Mouse (Mus musculus) MEL (cell line): ENCODE measurements around the gene Stard10. TPM values are rescaled to one million over a fixed set of nuclear protein-coding genes. Genes with fewer than 3 reads are reported as not detected.

Experiments
- DNase-seq: peaks from one replicate; pipeline ENCODE4 v3.0.0; 2011; ENCODE audit warnings: low read depth, low spot score
- H3K27ac ChIP-seq: 2 replicates; pipeline ENCODE4 v1.5.1; 2012; ENCODE audit warnings: low read depth, mild to moderate bottlenecking, control low read depth, low read length, moderate library complexity; ENCODE audit not compliant: control insufficient read depth
- H3K27me3 ChIP-seq, 2 experiments: fragments of 150-350 bp in 1 of 2; sonication (generic) in 1 of 2; 2 replicates each; pipeline ENCODE4 v1.6.1; 2012; ENCODE audit warnings: low read length in 2 of 2, mild to moderate bottlenecking in 2 of 2, improper control_type of control experiment in 1 of 2, moderate library complexity in 1 of 2; ENCODE audit not compliant: insufficient read depth in 2 of 2, control insufficient read depth in 1 of 2
- H3K36me3 ChIP-seq, 2 experiments: 2 replicates each; pipeline ENCODE4 v1.6.1; 2012 to 2014; ENCODE audit warnings: low read length in 2 of 2, improper control_type of control experiment in 1 of 2, inconsistent platforms in 1 of 2, mild to moderate bottlenecking in 1 of 2; ENCODE audit not compliant: insufficient read depth in 2 of 2, control insufficient read depth in 1 of 2
- H3K4me1 ChIP-seq, 2 experiments: fragments of 150-350 bp in 1 of 2; sonication (generic) in 1 of 2; 2 replicates each; pipeline ENCODE4 v1.6.1; 2012; ENCODE audit warnings: low read length in 2 of 2, improper control_type of control experiment in 1 of 2, mild to moderate bottlenecking in 1 of 2; ENCODE audit not compliant: insufficient read depth in 2 of 2, control insufficient read depth in 1 of 2
- H3K4me3 ChIP-seq, 2 experiments: fragments of 150-350 bp in 1 of 2; sonication (generic) in 1 of 2; 2 replicates each; pipeline ENCODE4 v1.5.1; 2012; ENCODE audit warnings: low read depth in 2 of 2, low read length in 2 of 2, mild to moderate bottlenecking in 2 of 2, moderate library complexity in 2 of 2, control low read depth in 1 of 2, improper control_type of control experiment in 1 of 2; ENCODE audit not compliant: control insufficient read depth in 1 of 2, insufficient read depth in 1 of 2
- H3K79me2 ChIP-seq: 2 replicates; pipeline ENCODE4 v1.6.1; 2012; ENCODE audit warnings: mild to moderate bottlenecking, low read length, moderate library complexity; ENCODE audit not compliant: control insufficient read depth, poor library complexity, insufficient read depth
- H3K9ac ChIP-seq: 2 replicates; pipeline ENCODE4 v1.6.1; 2012; ENCODE audit warnings: low read depth, mild to moderate bottlenecking, control low read depth, low read length, moderate library complexity; ENCODE audit not compliant: control insufficient read depth, poor library complexity, severe bottlenecking
- H3K9me3 ChIP-seq: fragments of 150-350 bp; sonication (generic); replicated peaks from 2 replicates; pipeline ENCODE4 v1.6.1; 2012; ENCODE audit warnings: mild to moderate bottlenecking, low read length, improper control_type of control experiment, moderate library complexity; ENCODE audit not compliant: insufficient read depth
- BHLHE40 ChIP-seq: IDR thresholded peaks from 2 replicates; pipeline ENCODE4 v1.6.1; 2012; ENCODE audit warnings: low read depth, mild to moderate bottlenecking, inconsistent platforms, low read length, improper control_type of control experiment, borderline replicate concordance
- CHD1 ChIP-seq: IDR thresholded peaks from 2 replicates; pipeline ENCODE4 v1.6.1; 2012; ENCODE audit warnings: low read depth, mild to moderate bottlenecking, inconsistent platforms, low read length, improper control_type of control experiment
- CHD2 ChIP-seq: IDR thresholded peaks from 2 replicates; pipeline ENCODE4 v1.6.1; 2011; ENCODE audit warnings: low read length, improper control_type of control experiment
- E2F4 ChIP-seq: IDR thresholded peaks from 2 replicates; pipeline ENCODE4 v1.6.1; 2011; ENCODE audit warnings: low read depth, low read length, improper control_type of control experiment, borderline replicate concordance
- ETS1 ChIP-seq: IDR thresholded peaks from 2 replicates; pipeline ENCODE4 v1.6.1; 2012; ENCODE audit warnings: low read depth, mild to moderate bottlenecking, inconsistent platforms, low read length, improper control_type of control experiment, moderate library complexity
- GATA1 ChIP-seq: IDR thresholded peaks from 2 replicates; pipeline ENCODE4 v1.6.1; 2011; ENCODE audit warnings: low read depth, low read length, improper control_type of control experiment
- JUND ChIP-seq: IDR thresholded peaks from 2 replicates; pipeline ENCODE4 v1.6.1; 2011; ENCODE audit warnings: low read depth, mild to moderate bottlenecking, improper control_type of control experiment, low read length
- KAT2A ChIP-seq: conservative IDR thresholded peaks from 2 replicates; pipeline ENCODE4 v1.6.1; 2012; ENCODE audit warnings: low read depth, low read length, improper control_type of control experiment, inconsistent platforms
- MAX ChIP-seq: IDR thresholded peaks from 2 replicates; pipeline ENCODE4 v1.6.1; 2011; ENCODE audit warnings: low read length, improper control_type of control experiment
- MAZ ChIP-seq: IDR thresholded peaks from 2 replicates; pipeline ENCODE4 v1.6.1; 2012; ENCODE audit warnings: low read depth, mild to moderate bottlenecking, inconsistent platforms, low read length, improper control_type of control experiment
- MYB ChIP-seq: IDR thresholded peaks from 2 replicates; pipeline ENCODE4 v1.6.1; 2011; ENCODE audit warnings: mild to moderate bottlenecking, low read depth, low read length, improper control_type of control experiment
- NELFE ChIP-seq: IDR thresholded peaks from 2 replicates; pipeline ENCODE4 v1.6.1; 2011; ENCODE audit warnings: low read depth, low read length, improper control_type of control experiment
- POLR2A ChIP-seq, 2 experiments: IDR thresholded peaks; 2 replicates each; pipeline ENCODE4 v1.6.1; 2011 to 2012; ENCODE audit warnings: low read length in 2 of 2, mild to moderate bottlenecking in 2 of 2, control low read depth in 1 of 2, improper control_type of control experiment in 1 of 2, low read depth in 1 of 2, moderate library complexity in 1 of 2; ENCODE audit not compliant: control insufficient read depth in 1 of 2, insufficient read depth in 1 of 2, poor library complexity in 1 of 2
- POLR2AphosphoS5 ChIP-seq: IDR thresholded peaks from 2 replicates; pipeline ENCODE4 v1.6.1; 2012; ENCODE audit warnings: low read depth, borderline replicate concordance, mild to moderate bottlenecking, inconsistent platforms, low read length, moderate library complexity, mixed read lengths
- RAD21 ChIP-seq: IDR thresholded peaks from 2 replicates; pipeline ENCODE4 v1.6.1; 2011; ENCODE audit warnings: mild to moderate bottlenecking, low read depth, low read length, improper control_type of control experiment
- RCOR1 ChIP-seq: IDR thresholded peaks from 2 replicates; pipeline ENCODE4 v1.6.1; 2012; ENCODE audit warnings: low read depth, mild to moderate bottlenecking, inconsistent platforms, low read length, improper control_type of control experiment
- SIN3A ChIP-seq: IDR thresholded peaks from 2 replicates; pipeline ENCODE4 v1.6.1; 2012; ENCODE audit warnings: low read length, improper control_type of control experiment, inconsistent platforms
- TAL1 ChIP-seq: IDR thresholded peaks from 2 replicates; pipeline ENCODE4 v1.6.1; 2012; ENCODE audit warnings: mild to moderate bottlenecking, inconsistent platforms, low read length, moderate library complexity, mixed read lengths
- TCF12 ChIP-seq: IDR thresholded peaks from 2 replicates; pipeline ENCODE4 v1.6.1; 2014; ENCODE audit warnings: low read depth, mild to moderate bottlenecking, inconsistent platforms, low read length, improper control_type of control experiment, moderate library complexity
- USF2 ChIP-seq, 2 experiments: IDR thresholded peaks; 2 replicates each; pipeline ENCODE4 v1.6.1; 2011 to 2012; ENCODE audit warnings: improper control_type of control experiment in 2 of 2, low read length in 2 of 2, borderline replicate concordance in 1 of 2, inconsistent platforms in 1 of 2, low read depth in 1 of 2, mild to moderate bottlenecking in 1 of 2; ENCODE audit not compliant: insufficient read depth in 1 of 2
- ZC3H11A ChIP-seq: IDR thresholded peaks from 2 replicates; pipeline ENCODE4 v1.6.1; 2012; ENCODE audit warnings: low read depth, mild to moderate bottlenecking, inconsistent platforms, low read length, improper control_type of control experiment
- ZKSCAN1 ChIP-seq: IDR thresholded peaks from 2 replicates; pipeline ENCODE4 v1.6.1; 2012; ENCODE audit warnings: low read depth, mild to moderate bottlenecking, inconsistent platforms, low read length, improper control_type of control experiment, moderate library complexity
- ZNF384 ChIP-seq: IDR thresholded peaks from 2 replicates; pipeline ENCODE4 v1.6.1; 2012; ENCODE audit warnings: low read depth, mild to moderate bottlenecking, inconsistent platforms, low read length, improper control_type of control experiment
- polyA plus RNA-seq, 2 experiments: library from polyadenylated mRNA; stranded (reverse) in 1 of 2; unstranded in 1 of 2; fragments of >175 nt in 1 of 2; fragments of >200 nt in 1 of 2; gene quantifications; 2 replicates each; pipeline versions ENCODE4 v1.2.1 to v1.2.4; 2012; ENCODE audit warnings: low replicate concordance in 2 of 2, low read depth in 1 of 2; ENCODE audit not compliant: insufficient read length in 2 of 2, insufficient read depth in 1 of 2, missing spikeins in 1 of 2
- total RNA-seq: library from RNA; depleted of rRNA; stranded (reverse); fragments of 300-350 nt; gene quantifications from 2 replicates; pipeline ENCODE4 v1.2.3, GENCODE M21; 2012

Stard10 gene
- total and polyA plus RNA-seq, 3 experiments: 9.3 to 17.9 TPM; not detected in 1

- Histone ChIP-seq H3K4me3 (no peak overlapping the region), H3K9ac (no peak overlapping the region), H3K27me3 (no peaks in the 10 kb centered on the region), H3K27ac (no peak overlapping the region), H3K9me3 (no peaks in the 10 kb centered on the region), H3K36me3 (no peaks in the 10 kb centered on the region; a peak in 1 of 4 replicates), H3K79me2 (no peaks in the 10 kb centered on the region), H3K4me1 (no peaks in the 10 kb centered on the region)
- DNase-seq: no peak
- TF ChIP-seq ZC3H11A (no peak), MAZ (no peak), MAX (no peak), USF2 (IDR thresholded peaks at IDR 0.05; ENCODE audit: borderline replicate concordance in 1 of 2, insufficient read depth in 1 of 2, low read depth in 1 of 2, low read length in 2 of 2) (no peak), TAL1 (no peak), ZNF384 (no peak), POLR2A (IDR thresholded peaks at IDR 0.05; ENCODE audit: control insufficient read depth in 1 of 2, insufficient read depth in 1 of 2, low read depth in 1 of 2, low read length in 2 of 2, poor library complexity in 1 of 2) (no peak), E2F4 (no peak), ETS1 (no peak), RAD21 (no peak), BHLHE40 (no peak), RCOR1 (no peak), SIN3A (no peak), CHD2 (no peak), CHD1 (no peak), TCF12 (no peak), NELFE (no peak), JUND (no peak), ZKSCAN1 (no peak)
These were observed 72.4 kb downstream of the Stard10 start for GRCm38 (mm10) chr7:101389256-101389655.

DNA sequence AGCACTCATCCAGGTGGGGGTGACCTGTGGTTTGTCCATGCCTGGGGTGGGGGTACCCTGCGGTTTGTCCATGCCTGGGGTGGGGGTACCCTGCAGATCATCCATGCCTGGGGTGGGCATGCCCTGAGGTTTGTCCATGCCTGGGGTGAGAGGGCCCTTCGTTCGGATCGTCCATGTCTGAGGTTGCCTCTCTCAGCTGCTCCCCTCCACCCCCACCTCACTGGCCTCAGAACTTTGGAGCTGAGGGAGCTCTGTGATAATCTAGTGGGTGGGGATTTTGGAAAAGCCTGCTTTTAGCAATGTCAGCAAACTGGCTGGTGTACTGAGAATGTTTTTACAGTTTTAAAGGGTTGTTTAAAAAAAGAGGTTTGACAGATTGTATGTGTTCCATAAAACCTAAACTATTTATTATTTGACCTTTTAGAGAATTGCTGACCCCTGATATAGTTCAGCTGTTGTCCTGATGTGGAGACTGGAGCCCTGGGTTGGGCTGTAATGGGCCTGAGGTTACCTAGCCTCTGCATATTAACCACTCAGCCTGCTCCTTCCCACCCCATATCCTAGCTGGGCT is 75.1 kb downstream of the Stard10 start:
- no peaks in the 10 kb centered on the region for H3K27me3 ChIP-seq
- no peaks in the 10 kb centered on the region; a peak in 1 of 4 replicates for H3K36me3 ChIP-seq
- no peak overlapping the region for H3K4me3 ChIP-seq
- H3K79me2 ChIP-seq: no peaks in the 10 kb centered on the region
- no peaks in the 10 kb centered on the region for H3K9me3 ChIP-seq
- no peak for TF ChIP-seq MYB
- no peak for TF ChIP-seq GATA1
- no peak for TF ChIP-seq KAT2A
- TF ChIP-seq POLR2AphosphoS5: no peak
- H3K4me1 ChIP-seq: no peaks in the 10 kb centered on the region
- H3K27ac ChIP-seq: no peak overlapping the region
- DNase-seq: no peak
- no peak overlapping the region for H3K9ac ChIP-seq
